Mouse (Mus musculus): ENCODE data around the gene Hist1h1a.

DNA sequence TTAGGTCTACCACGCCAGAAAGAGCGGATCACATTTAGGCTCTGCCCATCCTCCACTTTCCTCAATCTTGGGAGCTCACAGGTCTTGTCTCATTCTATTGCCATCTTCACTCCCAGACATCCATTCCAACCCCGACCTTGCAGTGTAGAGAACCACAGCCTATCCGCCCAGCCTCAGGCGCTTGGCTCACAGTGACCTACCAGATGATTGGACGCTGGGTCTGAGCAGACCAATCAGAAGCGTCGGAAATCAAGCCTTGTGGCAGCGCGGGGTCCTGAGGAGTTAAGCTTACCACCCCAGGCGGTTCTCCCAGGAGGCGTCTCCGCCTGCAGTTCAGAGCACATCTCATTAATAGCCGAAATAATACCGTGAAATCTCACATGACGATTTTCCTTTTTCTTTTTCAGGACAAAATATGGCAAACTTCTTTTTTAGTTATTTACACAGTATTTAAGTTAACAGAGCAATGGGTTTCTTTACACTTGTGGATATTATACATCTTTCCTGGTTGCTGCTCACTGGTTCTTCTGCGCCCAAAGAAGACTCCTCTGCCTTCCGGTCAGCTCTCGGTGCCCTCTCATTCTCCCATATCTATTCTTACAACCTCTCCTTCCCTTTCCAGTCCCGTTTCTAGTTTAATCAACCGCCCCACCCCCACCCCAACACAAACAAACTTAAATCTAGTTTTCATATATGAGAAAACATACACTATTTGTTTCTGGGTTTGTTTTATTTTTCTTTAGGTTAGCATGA, 9.3 kb downstream of the Hist1h1a start:
- TF ChIP-seq CTCF (IDR thresholded peaks at IDR 0.05 in 2 of 3, conservative IDR thresholded peaks at IDR 0.05 in 1 of 3; ENCODE audit: control insufficient read depth in 1 of 3, insufficient read depth in 1 of 3, low read depth in 2 of 3, low read length in 3 of 3, poor library complexity in 1 of 3, severe bottlenecking in 1 of 3), result no peak
- TF ChIP-seq GATA1 (IDR thresholded peaks at IDR 0.05; ENCODE audit: low read depth, low read length), result no peak

Data from MEL (cell line).